Mouse (Mus musculus): ENCODE results near the gene Txndc12.

Gene Txndc12

DNA sequence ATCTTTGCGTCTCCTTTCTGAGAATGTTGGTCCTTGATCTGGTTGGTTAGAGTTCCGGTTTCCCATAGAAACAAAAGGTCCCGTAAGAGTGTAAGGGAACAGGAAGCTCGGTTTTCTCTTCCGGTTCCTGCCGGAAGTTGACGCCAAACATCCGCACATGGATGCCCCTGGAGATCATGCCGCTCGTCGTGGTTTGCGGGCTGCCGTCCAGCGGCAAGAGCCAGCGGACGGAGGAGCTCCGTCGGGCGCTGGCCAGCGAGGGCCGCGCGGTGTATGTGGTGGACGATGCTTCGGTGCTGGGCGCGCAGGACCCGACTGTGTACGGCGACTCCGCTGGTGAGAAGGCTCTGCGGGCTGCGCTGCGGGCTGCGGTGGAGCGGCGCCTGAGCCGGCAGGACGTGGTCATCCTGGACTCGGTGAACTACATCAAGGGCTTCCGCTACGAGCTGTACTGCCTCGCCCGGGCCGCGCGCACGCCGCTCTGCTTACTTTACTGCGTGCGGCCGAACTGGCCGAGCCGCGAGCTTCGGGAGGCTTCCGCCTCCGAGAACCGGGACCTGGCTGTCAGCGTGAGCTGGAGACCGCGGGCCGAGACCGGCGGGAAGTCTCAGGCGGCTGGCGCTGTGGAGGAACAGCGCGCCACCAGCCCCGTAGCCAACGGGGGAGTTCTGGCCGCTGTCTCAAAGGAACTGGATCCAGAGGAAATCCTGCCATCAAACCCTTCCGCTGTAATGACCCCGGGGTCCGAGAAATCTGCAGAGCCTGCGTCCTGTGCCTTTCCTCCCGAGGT lies 13.5 kb downstream of the Txndc12 start, which contains the start of gene Kti12:
TSS of gene Kti12 (plus strand) at position 71 of the 790 bp plus-strand sequence.
- DNase-seq (ENCODE audit: low read depth), result peak; percentile 67

DNA sequence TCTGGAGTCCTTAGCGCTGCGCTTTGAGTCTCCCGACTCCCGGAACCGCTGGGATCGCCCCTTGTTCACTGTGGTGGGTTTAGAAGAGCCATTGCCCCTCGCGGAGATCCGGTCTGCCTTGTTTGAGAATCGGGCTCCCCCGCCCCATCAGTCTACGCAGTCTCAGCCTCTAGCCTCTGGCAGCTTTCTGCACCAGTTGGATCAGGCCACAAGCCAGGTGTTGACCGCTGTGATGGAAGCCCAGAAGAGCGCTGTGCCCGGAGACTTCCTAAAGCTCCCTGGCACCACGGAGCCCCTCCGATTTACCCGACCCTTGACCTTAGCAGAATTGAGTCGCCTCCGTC lies 14.1 kb downstream of the Txndc12 start, which contains the start of gene A730015C16Rik:
TSS of gene A730015C16Rik (minus strand) at position 115 of the 344 bp plus-strand sequence.
- DNase-seq (ENCODE audit: low read depth), result no peak

DNA sequence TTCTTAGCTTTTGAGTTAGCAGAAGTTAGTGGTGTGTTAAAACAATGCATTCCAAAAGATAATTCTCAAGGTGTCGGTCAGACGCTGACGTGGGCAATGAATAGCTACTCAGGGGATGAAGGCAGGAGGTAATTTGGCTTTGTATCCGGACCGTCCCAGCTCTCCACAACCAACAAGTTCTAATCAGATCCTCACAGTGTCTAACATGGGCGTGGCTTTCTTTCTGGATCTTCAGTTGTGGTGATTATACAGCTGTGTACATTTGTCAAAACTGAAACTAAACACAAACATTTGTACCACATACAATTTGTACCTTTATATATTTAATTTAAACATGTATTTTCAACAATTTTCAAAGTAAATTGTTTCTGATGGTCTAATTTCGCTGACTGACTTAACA lies 32.4 kb downstream of the Txndc12 start:
- no peak for DNase-seq (ENCODE audit: low read depth)

DNA sequence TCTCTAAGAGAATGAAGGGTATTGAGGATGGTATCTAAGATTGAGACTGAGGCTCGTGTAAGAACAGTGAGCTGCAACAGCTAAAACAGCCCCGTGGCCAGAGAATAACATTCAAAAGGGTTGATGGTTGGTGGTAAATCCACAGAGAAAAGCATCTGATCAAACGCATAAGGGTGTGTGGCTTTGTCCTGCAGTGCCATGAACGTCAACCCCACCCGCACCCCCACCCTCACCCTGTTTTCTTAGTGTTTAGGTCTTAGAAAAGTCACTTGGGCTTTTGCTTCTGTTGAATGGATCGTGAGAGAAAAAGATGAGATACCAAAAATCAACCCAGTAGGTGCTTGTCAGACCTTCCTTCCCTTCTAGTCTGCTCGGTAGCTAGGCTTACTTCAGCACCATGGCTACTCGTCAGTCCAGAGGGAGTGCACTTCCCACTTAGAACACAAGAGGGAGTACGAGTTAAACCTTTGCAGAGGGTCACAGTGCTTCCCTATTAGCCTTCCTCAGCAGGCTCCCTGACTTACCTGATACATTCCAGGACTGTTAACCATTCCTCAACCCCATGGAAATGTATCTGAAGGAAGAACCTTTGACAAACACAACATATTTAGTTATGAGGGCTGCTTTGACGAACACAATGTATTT lies 35.5 kb downstream of the Txndc12 start:
- peak; percentile 90 for DNase-seq (ENCODE audit: low read depth)

DNA sequence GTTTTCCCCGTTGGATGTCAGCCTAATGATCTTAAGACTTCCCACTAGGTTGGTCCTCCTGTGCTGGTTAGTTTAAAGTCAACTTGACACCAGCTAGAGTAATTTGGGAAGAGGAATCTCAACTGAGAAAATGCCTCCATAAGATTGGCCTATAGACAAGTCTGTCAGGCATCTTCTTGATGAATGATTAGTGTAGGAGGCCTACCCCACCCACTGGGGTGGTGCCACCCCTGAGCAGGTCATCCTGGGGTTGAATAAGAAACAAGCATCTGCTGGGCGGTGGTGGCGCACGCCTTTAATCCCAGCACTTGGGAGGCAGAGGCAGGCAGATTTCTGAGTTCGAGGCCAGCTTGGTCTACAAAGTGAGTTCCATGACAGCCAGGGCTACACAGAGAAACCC lies 39.3 kb downstream of the Txndc12 start:
- no peak for DNase-seq (ENCODE audit: low read depth)

DNA sequence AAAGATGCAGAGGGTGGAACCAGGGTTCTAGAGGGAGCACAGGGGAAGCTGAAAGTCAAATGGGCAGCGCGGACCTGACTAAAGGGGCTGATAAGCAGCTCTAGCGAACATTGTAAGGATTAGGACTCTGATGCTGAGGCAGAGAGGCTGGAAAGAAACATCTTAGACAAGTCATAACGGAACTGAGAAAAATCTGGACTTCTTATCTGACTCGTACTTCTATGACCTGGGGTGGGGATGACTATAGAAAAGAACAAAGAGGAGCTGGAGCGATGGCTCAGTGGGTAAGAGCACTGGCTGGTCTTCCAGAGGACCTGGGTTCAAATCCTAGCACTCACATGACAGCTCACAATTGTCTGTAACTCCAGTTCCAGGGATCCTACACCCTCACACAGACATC lies 43.5 kb downstream of the Txndc12 start:
- no peak for DNase-seq (ENCODE audit: low read depth)

DNA sequence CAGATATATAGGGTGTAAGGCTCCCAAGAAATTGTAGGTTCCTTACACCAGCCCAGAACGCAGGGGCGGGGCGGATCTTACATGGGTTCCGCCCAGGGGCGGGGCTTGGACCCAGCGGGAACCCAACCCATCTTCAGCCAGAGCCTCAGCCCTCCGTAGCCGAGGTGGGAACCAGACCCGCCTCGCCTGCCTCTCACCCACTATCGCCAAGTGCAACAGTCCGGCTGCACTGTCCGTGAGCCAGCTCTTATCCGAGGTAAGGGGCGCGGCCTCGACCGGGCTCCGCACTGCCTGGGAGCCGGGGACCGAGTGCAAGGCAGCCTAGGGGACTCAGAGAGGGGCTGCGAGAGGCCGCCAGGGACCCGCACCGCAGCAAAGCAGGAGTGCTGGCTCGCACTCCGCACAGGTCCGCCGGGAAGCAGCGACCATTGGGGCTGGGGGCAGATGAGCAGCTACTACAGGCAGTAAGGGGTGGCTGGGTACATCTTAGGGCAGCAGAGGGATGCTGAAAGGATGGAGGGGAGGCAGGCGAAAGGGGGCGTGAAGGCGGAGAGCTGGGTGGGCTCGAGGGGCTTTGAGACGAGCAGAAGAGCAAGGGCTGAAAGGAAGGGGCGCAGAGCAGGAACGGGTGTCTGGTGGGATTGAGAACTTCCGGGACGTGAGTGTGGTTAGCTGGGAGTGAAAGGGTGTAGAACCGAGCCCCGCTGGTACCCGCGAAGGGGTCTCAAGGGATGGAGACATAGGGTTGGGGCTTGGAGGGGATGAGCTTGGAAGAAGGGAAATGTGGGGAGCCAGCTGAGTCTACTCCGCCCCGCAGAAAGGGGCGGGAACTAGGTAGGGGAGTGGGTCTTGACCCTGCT lies 44.8 kb downstream of the Txndc12 start, which contains the start of gene Rab3b:
TSS of gene Rab3b (plus strand) at position 101 of the 860 bp plus-strand sequence.
- peak; percentile 18 for DNase-seq (ENCODE audit: low read depth)

DNA sequence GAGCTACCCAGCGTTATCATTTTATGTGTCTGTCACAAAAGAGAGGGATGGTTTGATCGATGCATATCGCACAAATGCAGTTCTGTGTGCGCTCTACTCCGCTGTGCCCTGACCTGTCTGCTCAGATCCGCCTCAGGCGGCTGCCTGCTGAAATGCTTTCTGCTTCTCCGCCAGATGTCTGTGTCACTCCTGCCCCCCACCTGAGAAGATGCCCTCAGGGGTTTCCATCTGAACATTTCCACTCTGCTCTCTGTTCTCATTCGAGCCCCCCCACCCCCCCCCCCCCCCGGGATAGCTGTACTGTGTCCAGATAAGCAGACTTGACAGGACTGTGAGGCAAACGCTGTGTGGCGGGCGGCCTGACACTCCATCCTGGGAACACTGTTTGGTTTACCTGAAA lies 49.4 kb downstream of the Txndc12 start:
- DNase-seq (ENCODE audit: low read depth), result no peak

DNA sequence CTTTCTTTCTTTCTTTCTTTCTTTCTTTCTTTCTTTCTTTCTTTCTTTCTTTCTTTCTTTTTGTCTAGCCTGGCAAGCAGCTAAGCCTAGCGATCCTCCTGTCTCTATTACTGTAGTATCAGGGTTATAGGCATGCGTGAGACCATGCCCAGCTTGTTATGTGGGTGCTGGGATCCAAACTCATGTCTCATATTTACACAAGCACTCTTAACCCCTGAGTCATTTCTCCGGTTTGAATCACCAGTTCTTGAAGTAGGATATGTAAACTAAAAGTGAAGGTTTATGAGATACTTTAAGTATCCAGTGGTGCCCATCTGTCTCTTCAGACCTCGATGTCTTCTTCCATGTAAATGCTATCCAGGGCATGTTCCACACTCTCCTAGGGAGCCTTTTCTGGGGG lies 53.1 kb downstream of the Txndc12 start:
- no peak for DNase-seq (ENCODE audit: low read depth)

DNA sequence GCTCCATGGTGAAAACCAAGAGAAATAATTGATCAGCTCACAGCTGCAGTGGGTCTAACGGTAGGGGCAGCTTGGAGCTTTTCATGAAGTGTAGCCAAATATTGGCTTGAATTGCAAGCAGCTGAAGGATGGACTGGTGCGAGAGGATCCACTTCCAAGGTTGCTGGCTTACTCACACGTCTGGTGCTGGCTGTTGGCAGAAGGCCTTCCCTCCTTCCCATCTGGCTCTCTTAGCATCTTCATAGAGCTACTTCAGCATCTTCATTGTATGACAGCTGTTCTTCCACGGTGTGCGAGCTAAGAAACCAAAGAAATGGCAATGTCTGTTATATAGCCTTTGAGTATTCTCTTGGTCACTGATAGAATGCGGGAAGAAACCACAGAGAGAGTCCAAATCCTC lies 56.5 kb downstream of the Txndc12 start:
- DNase-seq (ENCODE audit: low read depth), result no peak

DNA sequence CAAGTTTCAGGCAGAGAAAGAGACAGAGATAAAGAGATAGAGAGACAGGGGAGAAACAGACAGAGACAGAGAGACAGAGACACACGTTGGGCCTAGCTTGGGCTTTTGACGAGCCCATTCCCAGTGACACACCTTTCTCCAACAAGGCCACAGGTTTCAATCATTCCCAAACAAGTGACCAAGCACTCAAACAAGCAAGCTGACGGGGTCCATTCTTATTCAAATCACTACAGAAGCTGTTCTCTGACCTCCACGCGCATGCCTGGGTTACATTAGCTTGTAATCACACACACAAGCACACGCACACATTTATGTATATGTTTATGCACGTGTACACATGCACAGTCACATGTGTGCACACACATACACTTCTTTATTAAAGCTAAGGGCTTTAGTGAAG lies 66.0 kb downstream of the Txndc12 start:
- no peak for DNase-seq (ENCODE audit: low read depth)

DNA sequence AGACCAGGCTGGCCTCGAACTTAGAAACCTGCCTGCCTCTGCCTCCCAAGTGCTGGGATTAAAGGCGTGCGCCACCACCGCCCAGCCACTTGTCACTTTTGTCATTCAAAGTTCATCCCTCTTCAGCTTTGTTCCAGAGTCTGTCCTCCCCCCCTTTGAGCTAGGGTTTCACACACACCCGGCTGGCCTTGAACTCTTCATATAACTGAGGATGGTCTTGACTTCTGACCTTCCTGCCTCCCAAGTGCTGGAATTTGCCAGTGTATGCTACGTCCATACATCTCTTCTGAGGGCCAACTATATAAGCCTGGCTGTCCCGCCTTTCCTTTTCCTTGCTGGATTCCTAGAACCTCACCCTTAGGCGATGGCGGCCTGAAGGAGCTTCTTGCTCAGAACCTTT lies 68.5 kb downstream of the Txndc12 start:
- DNase-seq (ENCODE audit: low read depth), result no peak

DNA sequence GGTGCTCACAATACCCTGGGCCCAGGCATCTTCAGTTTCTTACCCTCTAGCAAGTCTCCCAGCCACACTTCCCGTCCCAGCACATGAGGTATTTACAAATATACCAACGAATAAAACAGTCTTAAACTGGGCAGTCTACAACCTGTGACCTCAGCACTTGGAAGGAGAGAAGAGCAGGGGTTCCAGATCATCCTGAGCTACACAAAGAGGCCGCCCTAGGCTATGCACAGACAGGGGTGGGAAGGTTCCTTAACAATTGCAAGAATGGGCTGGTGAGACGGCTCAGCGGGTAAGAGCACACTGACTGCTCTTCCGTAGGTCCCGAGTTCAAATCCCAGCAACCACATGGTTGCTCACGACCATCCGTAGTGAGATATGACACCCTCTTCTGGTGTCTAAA lies 68.9 kb downstream of the Txndc12 start:
- DNase-seq (ENCODE audit: low read depth), result no peak

DNA sequence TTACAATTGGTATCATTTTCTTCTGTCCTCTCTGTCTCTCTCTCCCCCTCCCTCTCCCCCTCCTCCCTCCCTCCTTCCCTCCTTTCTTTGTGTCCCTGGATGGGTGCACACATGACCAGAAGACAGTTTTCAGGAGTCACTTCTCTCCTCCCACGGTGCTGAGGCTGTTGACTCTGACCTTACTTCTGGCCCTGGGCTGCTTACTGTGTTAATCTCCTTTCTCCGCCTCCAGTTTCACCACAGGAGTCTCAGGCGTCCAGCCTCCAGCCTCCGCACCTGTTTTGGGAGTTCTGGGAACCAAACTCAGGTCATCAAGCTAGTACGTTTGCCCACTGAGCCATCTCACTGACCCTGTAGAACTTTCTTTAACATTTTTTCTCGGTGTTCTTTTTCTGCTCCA lies 69.7 kb downstream of the Txndc12 start:
- DNase-seq (ENCODE audit: low read depth), result no peak

DNA sequence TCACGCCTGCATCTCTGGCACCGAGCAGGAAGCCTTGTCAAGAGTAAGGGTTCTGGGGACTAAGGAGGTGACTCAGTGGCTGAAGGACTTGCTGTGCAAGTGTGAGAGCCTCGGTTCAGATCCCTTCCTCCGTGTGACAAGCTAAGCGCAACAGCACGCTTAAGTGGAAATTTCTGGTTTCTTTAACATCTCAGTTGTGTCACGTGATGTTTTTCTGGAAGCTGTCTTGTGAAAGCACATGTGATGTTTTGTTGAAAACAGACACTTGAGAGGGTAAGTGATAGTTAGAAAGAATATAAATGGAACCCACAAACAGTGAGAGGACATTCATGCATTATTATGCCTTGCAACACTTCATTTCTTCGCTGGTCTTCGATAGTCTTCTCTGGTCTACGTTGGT lies 70.4 kb downstream of the Txndc12 start:
- no peak for DNase-seq (ENCODE audit: low read depth)

DNA sequence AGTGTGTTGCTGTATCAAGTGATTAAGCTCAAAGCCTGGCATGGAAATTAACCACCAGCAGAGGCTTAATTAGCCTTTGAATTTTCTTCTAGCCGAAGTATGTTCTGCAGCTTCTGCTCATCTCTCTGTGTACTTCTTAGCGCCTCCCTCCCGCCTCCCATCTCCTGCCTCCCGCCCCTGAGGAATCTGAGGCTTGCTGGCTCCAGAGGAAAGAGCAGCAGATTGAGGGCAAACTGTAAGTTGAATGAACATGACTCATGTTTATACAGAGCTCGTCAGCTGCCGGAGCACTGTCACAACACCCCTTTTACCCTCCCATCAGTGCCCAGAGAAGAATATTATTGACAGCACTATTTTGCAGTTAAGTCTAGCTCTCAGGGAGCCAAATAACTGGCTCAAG lies 71.5 kb downstream of the Txndc12 start:
- DNase-seq (ENCODE audit: low read depth), result no peak

DNA sequence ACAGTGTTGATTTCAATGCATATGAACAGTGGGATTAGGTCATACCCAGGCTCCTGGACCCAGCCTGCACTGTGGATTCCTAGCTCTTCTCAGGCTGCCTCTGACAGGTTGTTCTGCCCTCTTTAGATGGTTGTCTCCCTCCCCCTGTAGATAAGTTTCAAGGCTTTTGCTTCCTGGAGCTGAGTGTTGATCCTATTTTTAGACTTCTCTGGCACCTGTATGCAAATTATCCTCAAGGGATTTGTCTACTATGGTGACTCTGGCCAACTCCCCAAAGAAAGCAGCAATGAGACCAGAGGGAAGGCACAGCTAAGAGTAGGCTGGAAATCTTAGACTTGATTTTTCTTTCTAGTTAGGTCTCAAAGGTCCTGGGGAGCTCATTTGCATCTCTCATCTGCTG lies 73.1 kb downstream of the Txndc12 start:
- no peak for DNase-seq (ENCODE audit: low read depth)

DNA sequence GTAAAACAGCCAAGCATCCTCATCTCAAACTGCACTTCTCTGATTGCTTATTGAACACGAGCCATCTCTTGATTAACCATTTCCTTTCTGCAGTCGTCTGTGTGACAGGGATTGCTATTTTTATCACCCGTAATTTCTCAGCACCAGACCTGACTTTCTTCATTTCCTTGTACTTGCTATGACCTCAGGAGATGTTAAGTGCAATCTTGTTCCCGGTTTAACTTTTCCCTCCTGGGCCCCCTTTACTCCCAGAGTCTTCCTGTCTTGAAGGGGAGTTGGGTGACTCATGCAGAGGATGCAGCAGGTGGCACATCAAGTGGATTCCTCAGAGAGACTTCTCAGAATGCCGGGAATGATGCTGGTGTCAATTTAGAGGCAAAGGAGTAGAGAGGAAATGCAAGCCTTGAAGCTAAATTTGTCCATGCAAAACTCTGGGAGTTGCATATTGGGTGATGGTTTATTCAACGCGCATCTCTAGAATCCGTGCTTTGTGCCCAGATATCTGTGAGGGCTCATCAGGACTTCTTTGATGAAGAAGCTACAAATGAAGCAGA lies 75.5 kb downstream of the Txndc12 start:
- no peak for DNase-seq (ENCODE audit: low read depth)

Measured in c-Kit-positive CD71-negative TER-119-negative erythroid progenitor cells, embryonic 14.5 days (primary cell).